Mouse (Mus musculus): Measurements from ENCODE around the gene Smim5.
A peak's percentile ranks its signal among the peaks of the same experiment; 100 is the strongest.

Gene Smim5

DNA sequence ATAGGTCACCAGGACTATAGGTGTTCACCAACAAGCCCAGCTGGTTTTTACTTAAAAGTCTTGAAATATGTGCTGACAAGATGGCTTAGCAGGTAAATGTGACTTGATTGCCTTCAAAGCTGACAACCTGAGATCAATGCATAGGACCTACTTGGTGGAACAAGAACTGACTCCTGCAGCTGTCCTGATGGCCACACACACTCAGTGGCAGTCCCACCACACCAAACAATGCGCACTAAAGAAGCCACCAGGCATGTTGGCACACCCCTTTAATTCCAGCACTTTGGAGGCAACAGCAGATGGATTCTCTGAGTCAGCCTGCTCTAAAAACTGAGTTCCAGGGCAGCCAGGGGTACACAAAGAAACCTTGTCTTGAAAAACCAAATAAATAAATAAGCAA, 22.2 kb downstream of the Smim5 start:
- no peak for DNase-seq (ENCODE audit: low spot score in 2 of 2)

DNA sequence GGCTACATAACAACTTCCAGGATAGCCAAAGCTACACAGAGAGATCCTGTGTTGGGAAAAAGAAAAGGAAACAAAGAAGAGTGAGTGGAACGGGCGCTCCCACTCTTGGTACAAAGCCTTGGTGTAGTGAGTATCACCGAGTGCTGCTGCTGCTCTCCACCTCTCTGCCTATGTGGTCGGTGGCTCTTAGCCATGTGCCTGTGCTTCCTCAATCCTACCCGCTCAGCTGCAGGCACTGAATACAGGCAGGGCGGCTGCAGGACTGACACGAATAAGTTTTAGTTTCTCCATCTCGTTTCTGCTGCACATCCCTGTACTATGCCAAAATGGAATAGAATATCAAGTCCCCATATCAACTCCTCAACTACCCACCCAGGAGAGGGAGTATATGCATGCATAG, 29.3 kb downstream of the Smim5 start:
- DNase-seq (ENCODE audit: low spot score in 2 of 2), result peak in 1 of 2 experiments; percentile 30

DNA sequence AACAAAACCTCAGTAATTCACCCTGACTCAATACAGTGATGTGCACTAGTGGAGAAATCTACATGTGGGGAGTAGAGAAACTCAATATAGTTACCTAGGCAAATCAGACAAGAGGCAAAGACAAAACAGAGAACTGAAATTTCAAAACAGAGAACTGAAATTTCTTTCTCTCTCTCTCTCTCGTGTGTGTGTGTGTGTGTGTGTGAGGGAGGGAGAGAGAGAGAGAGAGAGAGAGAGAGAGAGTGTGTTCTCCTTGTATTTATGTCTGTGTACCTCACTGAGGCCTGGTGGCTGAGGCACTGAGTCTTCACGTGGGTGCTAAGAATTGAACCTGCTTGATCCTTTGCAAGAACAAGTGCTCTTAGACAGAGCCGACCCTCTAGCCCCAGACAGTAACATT, 30.1 kb downstream of the Smim5 start:
- DNase-seq (ENCODE audit: low spot score in 2 of 2), result no peak

DNA sequence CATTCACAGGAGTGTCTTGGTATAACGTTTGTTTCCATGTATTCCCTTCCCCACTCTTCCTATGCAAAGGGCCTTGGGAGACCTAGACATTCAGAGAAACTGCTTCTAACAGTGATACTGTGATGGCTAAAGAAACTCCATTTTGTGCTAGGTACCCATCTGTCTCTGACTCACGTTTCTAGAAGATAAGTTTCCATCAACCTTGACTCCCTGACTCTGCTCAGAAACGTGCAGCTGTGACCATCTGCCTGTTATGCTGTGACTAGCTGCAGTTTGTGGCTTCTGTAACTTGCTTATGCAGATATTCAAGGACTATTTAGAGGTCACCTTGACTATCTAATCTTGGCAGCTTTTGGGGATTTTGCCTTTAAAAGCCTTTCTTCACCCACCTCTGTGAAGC, 31.5 kb downstream of the Smim5 start:
- DNase-seq (ENCODE audit: low spot score in 2 of 2), result no peak

DNA sequence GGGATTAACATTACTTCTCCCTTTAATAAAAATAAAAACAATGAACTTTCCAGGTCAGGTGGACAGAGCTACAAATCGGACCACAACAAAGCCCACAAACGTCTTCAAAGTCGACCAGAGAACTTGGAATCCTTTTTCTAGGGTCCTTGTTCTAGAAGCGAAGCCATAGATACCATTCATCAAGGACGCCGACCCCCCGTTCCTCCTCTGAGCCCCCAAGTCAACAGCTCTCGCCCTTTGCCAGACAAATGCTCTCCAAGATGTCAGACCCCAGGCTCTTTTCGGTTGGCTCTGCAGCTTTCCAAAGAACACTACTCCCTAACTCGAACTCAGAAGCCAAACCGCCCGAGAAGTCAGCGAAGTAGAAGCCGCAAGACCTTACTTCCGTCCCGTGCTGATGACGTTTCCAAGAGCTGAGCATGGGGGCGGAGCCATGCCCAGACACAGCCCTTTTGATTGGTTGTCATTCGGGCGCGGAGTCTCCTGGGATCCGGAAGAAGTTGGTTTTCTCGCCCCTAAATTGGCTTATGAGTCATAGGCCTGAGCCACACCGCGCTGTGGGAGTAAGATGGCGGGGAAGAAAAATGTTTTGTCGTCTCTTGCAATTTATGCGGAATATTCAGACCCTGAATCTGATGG, 33.5 kb downstream of the Smim5 start, which contains the start of the genes Sap30bp and Recql5:
Sap30bp (plus strand) TSS at position 175 of the 639 bp plus-strand sequence.
Recql5 (minus strand) TSS at position 370 of the 639 bp plus-strand sequence.
- DNase-seq (ENCODE audit: low spot score in 2 of 2), result peak; percentile 96 to 97

DNA sequence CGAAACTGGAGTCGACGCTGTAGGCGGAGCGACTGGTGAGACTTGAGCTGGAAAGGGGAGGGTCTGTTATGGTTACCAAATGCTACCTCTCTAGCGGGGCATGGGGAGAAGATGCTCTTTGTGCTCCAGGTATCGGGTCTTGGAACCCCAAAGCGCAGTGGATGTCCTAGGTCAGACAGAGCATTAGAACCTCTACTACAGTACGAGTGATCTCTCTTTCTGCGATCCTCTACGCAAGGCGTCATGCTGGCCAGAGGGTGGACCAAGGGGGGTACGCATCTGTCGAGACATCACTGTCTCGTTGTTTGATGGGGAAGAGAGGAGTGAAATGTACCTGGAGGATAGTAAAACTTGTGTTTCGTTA, 34.0 kb downstream of the Smim5 start:
- DNase-seq (ENCODE audit: low spot score in 2 of 2), result no peak

DNA sequence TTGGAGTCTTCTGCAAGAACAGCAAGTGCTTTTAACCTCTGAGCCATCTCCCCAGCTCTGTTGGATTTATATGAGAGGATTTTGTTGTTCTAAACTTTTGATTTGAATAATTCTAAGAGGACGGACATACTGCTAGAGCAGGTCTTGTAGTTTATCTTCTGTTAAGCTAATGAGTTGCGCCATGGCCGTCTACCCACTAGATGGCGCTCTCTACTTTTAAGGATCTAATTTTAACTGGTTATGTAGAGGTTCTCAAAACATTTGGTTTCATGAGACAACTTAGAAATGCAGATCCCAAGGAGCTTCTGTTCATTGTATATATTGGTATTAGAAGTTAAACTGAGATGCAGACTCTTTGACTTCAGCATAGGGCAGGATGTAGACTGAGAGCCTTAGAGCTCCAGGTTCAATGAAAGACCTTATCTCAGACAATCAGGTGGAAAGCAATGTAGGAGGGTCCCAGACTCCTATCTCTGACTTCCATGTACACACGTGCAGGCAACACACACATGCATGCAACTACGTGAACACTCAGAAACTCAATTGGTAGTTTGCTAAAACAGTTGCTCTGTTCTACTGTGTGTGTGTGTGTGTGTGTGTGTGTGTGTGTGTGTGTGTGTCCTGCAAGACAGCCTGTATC, 40.0 kb downstream of the Smim5 start:
- DNase-seq (ENCODE audit: low spot score in 2 of 2), result peak; percentile 63 to 81

DNA sequence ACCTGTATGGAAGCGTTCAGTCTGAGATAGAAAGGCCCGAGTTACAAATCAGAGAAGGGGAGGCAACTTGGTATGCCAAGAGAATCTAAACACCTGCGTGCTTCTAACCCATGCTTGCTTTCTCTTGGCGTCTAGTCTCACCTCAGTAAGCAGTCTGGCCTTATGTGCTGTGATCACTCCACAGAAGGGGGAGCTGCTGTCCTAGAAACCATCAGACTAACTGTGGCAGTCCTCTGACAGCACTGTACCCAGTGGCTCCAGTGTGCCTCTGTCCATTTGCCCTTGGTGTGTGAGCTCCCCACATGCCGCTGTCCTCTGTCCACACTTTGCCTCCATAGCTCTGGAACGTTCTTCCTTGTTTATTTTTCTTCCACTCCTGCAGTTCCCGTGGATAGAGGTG, 42.2 kb downstream of the Smim5 start:
- DNase-seq (ENCODE audit: low spot score in 2 of 2), result no peak

DNA sequence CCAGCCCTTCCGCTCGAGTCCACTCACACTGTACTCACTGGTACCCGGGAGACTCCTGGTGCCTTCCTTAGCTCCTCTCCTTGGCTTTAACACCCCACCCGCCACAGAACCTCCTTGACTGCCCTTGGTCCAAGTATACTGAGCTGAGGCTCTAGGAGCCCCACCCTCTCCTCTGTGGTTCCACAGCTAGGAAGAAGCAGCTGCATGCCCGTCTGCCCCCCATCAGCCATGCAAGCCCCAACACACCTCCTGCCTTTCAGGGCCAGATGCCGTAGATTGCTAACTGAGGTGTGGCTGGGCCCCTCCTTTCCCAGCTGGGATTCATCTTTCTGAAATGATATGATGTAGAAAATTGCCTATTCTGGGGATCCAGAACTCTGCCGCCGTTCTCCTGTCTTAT, 45.5 kb downstream of the Smim5 start:
- DNase-seq (ENCODE audit: low spot score in 2 of 2), result no peak

DNA sequence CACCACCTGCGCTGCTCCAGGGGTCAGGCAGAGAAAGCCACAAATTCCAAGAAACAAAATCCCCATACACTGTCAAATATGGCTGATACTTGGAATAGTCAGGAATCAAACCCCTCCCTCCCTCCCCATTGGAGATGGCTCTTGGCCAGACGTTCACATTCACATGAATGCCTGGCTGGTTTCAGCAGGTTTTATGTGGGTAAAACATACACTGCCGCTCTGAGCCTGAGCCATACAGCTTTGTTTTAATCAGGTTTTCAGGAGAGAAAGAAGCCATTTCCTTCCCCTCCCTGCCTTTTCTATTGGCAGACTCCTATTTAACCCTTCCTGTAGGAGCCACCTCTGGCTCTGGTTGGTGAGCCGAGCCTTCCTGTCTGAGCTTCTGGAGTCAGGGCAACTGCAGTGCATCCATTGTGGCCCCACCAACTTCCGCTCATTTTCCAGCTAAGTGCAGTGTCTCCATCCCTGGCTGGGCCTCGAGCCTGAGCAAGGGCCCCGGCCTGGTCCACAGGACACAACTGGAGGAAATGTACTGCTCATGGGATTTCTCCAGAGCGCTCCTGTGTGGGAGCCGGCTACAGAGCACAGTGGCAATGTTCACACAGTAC, 46.6 kb downstream of the Smim5 start:
- DNase-seq (ENCODE audit: low spot score in 2 of 2), result no peak

DNA sequence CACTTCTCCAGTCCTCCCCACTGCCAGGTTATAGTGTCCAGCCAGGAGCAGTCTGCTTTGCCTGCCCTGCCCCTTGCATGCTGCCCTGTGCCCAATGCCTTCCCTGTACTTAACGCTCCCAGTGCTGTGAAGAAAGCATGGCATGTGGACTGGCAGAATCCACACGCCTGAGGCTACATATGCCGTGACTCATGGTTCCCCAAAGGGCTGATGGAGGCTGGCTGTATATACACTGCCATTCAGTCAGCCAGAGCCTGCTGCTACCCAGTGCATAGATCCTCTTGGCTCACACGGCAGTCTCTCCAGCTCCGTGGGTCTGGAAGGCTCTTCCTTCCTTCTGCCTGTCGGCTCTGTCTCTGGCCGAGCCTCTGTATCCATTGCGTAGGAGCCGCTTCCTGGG, 48.5 kb downstream of the Smim5 start:
- no peak for DNase-seq (ENCODE audit: low spot score in 2 of 2)

DNA sequence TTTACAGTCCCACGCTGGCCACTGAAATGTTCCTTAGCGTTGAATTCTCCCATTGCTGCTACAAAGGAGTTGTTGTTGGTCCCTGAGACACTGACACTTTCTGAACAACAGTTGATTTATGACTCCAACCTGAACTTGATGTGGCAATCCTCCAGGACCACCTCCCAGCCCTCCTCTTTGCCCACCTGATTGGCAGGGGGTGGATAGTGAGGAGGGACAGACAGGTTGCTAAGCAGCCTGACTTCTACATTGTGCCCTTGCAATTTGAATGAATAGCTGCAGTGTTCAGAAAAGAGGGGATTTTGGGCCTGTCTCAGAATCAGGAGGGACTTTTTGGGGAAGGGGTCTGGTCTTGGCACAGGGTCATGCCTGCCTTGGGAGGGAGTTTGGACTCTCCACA, 51.0 kb downstream of the Smim5 start:
- no peak for DNase-seq (ENCODE audit: low spot score in 2 of 2)

DNA sequence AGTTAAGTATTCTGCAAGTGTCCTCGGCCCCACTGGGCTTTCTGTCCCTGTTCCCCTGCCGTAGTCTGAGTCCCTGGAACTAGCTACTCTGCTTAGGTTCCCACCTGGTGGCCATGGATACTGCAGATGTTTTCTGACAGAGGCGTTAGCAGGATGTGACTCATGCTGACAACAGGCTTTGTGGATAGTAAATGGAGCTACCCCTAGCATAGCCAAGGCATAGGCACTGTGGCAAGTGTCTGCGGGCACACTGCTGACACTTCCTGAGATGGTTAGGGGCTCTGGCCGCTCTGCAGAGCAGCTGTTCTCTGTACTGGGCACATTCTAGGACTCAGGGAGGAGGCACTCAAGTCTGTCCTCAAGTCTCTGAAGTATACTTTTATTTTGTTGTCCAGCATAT, 54.9 kb downstream of the Smim5 start:
- DNase-seq (ENCODE audit: low spot score in 2 of 2), result no peak

DNA sequence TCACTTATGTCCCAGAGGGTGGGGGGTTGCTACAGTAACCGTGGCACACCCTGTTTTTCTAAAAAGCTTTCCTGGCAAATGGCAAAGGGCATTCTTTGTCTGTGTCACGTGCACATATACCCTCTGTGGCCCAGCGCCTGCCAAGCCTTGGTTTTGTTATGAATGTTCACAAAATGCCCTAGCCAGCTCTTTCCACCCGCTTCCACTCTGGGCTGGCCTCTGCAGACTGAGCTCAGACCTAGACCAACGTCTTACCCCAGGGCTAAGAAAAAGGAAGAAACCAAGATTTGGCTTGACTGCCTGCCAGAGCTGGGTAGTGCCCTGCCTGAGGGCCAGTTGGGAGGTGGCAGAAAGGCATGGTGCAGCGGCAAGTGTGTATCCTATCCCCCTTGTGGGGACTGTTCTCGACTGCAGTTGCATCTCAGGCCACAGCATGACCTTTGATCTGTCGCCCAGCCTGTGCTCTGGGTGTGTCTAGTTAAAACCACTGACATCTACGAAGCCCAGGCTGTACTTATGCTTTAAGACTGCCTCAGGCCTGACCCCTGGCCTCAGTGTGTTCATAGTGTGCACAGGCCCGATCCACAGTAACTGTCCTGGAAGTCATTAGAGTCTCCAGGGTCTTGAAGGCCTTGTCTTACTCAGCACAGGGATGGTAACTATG, 55.6 kb downstream of the Smim5 start:
- DNase-seq (ENCODE audit: low spot score in 2 of 2), result no peak
